Mouse (Mus musculus) urinary bladder, postnatal 4 days (tissue): ENCODE data around the gene Ift81.

ENCODE experiments used
- DNase-seq, 2 experiments: peaks; one replicate each; pipeline ENCODE4 v3.0.0; 2021 to 2022; ENCODE audit warnings: low spot score in 2 of 2

The Ift81 gene

GRCm38 (mm10) chr5:122516029-122516730, 98.1 kb downstream of the Ift81 start:
- DNase-seq: no peak

DNA sequence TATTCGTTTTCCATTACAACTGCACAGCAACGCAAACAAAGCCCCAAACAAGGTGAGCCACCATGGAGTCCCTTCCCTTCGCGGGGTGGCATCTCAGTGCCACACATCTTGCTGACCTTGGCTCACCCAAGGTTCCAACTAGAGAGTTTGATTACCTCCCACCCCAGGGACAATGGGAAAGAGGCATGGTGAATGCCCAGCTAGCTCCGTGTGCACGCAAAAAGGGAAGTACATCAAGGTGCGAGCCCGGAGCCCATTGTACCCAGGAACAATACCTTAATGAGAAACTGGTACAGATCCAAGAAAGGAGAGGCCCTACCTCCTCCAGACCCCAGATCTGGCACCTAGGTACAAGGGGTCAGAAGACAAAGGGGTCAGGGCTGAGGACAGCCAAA, 100.2 kb downstream of the Ift81 start:
- DNase-seq: no peak

- DNase-seq: peak in 1 of 2 experiments; percentile 26
Measured at GRCm38 (mm10) chr5:122513421-122514126, 100.7 kb downstream of the Ift81 start.

DNA sequence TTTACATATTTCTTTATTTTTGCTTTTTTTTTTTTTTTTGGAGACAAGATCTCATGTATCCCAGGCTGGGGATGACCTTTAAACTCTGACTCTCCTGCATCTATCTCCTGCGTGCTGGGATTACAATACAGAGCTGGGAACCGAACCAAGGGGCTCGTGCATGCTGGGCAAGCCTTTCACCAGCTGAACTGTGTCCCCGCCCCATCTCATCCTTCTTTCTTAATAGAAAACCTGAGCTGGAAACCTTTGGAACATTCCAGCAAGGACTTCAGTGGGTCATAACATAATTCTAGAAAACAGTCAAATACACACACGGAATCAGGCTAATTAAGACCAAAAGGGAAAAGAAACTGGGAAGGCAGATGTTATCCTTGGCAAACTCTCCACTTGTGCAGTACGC, 102.3 kb downstream of the Ift81 start:
- no peak for DNase-seq

DNA sequence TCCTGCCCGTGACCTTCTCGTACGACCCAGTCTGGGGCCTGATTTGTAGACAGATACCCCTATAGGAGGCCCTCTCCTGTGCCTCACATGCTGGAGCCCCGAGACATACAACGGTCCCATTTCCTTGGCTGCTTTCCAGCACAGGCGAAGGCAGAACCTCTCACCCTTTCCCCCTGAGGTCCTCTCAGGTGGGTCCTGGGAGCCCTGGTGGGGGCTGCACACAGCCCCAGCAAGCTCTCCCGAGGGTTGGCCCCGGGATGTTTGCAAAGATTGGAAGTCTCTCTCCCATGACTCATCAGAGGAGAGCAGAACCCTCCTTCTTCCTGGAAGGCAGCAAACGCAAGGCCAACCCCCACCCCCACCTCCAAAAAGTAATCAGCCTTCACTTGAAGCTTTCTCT, 102.9 kb downstream of the Ift81 start:
- peak in 1 of 2 experiments; percentile 25 for DNase-seq

- peak; percentile 44 to 59 for DNase-seq
Measured at GRCm38 (mm10) chr5:122510651-122511157, 103.6 kb downstream of the Ift81 start.

GRCm38 (mm10) chr5:122509608-122510007, 104.7 kb downstream of the Ift81 start:
- no peak for DNase-seq

GRCm38 (mm10) chr5:122508861-122509306, 105.4 kb downstream of the Ift81 start:
- no peak for DNase-seq

DNA sequence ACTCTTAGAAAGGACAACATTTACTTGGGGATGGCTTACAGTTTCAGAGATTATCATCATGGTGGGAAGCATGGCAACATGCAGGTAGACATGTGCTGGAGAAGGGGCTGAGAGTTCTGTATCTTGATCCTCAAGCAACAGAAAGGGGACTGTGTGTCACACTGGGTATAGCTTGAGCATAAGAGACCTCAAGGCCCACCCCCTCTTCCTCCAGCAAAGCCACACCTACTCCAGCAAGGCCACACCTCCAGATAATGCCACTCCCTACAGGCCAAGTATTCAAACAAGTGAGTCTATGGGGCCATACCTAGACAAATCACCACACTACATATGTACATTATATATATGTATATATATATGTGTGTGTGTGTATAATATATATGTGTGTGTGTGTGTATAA, 106.9 kb downstream of the Ift81 start:
- DNase-seq: no peak

DNA sequence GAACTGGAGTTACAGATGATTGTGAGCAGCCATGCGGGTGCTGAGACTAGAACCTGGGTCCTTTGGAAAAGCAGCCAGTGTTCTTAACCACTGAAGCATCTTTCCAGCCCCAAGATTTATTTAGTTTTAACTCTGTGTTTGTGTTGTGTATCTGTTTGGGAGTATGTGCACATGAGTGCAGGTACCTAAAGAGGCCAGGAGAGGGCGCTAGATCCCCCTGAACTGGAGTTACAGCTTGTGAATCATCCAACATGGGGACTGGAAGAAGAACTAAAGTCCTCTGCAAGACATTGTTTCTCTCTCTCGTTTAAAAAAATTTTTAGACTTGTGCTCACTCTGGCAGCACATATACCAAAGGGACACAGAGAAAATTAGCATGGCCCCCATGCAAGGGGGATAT, 107.9 kb downstream of the Ift81 start:
- no peak for DNase-seq

- no peak for DNase-seq
Measured at GRCm38 (mm10) chr5:122505554-122505953, 108.8 kb downstream of the Ift81 start.

- no peak for DNase-seq
Measured at GRCm38 (mm10) chr5:122503760-122504119, 110.6 kb downstream of the Ift81 start.

GRCm38 (mm10) chr5:122503015-122503759, 111.1 kb downstream of the Ift81 start:
- DNase-seq: no peak

DNA sequence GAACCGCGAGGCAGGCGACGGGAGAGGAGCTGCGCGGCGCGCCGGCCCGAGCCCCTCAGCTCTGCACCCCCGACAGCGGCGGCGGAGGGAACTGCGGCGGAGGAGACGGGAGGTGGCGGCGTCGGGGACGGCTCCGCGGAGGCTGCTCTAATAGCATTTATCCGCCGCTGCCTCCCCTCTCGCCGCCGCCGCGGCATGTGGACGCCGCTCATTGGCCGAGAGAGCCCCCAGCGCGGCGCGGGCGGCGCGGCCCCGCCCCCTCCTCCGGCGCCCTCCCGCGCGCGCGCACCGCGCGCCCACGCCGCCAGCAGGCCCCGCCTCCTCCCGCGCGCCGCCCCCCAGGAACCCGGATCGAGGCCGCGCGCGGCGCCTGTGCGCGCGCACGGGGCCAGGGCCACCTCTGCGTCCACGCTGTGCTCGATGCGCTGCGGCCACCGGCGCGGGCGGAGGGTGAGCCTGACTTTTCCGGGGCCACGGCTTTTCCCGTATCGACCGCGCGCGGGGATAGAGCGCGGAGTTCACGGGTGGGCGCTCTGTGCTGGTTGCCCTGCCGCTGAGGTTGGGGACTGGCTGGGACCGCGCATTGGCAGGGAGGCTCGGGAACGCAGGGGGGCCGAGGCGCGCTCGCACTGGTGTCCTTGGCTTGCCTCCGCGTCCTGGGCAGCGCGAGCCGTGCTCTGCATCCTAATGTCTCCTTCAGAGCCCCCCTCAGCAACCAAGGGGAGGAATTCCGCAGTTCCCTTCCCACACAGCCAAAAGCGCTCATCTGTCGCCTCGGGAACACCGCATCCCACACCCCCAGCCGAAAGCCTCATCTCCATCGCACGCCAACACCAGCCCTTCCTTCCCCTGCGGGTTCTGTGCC, 112.0 kb downstream of the Ift81 start, which contains the start of gene Atp2a2:
Atp2a2 (minus strand) TSS at position 149 of the 865 bp plus-strand sequence.
- DNase-seq: peak; percentile 91 to 93

DNA sequence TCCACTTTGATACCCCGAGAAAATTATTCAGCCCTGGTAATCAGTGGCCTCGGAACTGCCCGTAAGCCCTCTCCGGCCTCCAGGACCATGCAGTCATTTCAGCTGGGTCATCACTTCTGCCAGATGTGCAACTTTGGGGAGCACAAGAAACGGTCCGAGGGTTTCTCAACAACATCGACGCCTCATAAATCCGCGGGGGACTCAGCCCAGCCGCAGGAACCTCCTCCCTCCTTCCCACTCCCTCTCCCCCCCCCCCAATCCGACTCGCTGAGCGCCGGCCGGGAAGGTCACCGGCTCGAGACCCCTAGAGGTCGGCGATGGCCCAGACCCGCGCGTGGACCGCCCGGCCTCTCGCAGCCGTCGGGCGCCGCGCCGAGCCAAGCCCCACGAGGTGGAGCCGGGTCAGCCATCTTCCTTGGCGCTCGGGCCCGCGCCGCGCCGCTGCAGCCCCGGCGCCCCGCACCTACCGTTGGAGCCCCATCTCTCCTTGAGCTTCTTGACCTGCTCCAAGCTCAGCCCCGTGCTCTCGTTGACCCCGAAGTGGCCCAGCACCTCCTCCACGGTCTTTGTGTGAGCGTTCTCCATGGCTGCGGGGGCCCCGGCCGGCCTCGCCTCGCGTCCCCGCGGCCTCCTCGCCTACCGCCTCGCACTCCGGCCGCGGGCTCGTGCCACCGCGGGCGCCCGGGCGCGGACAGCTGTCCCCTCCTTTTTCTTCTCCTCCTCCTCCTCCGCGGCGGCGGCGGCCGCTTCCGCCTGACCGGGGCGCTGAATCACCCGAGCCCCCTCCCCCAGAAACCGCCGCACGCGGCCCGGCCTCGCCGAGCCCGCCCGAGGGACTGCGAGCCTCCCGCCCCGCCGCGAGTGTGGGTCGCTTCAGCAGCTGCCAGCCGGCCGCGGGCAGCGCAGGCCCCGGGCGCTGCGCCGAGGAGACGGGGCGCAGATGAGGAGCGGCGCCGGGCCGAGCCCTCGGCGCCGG, 112.9 kb downstream of the Ift81 start:
- peak; percentile 64 to 70 for DNase-seq

- DNase-seq: no peak
Measured at GRCm38 (mm10) chr5:122500563-122500962, 113.8 kb downstream of the Ift81 start.
